Mouse (Mus musculus): Measurements from ENCODE around the gene Slfn3. TPM values are rescaled to one million over a fixed set of nuclear protein-coding genes. Genes with fewer than 3 reads are reported as not detected.
"Not testable (repeated sequence)": the region's sequence is repeated elsewhere in the genome, so short reads cannot be mapped to it uniquely, and the experiment has no call there.

The Slfn3 gene
- polyA plus RNA-seq, 1 experiment from 2014 or later = 0.18 TPM

DNA sequence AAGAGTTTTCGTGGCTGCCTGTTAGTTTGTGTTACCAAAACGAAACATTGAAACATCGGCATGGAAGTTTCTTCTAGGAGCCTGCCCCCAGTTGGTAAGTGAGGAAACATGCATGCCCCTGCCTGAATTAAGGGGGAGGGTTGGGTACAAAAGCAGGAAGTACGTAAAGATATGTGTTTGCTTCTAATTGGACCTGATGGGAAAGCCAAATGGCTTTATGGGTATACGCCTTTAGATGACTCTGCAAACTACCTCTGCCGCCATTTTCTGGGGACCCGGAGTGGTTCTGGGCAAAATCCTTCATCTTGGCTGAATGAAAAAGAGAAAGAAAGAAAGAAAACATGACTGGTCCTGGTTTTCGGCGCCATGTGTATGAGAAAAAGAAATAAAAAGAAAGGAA is 33.1 kb downstream of the Slfn3 start:
- Histone ChIP-seq H3K9me3 (ENCODE audit: control insufficient read depth, low read length) (no peaks in the 10 kb centered on the region), H3K36me3 (ENCODE audit: control insufficient read depth, insufficient read depth, low read length) (no peaks in the 10 kb centered on the region), H3K4me1 (ENCODE audit: control insufficient read depth, insufficient read depth, low read depth, low read length) (no peaks in the 10 kb centered on the region), H3K27ac (ENCODE audit: low read depth, low read length) (no peak overlapping the region), H3K4me2 (ENCODE audit: low read length) (no peak overlapping the region), H3K27me3 (replicated peaks; ENCODE audit: control insufficient read depth, insufficient read depth, low read length) (no peaks in the 10 kb centered on the region), H3K4me3 (ENCODE audit: low read length) (no peak overlapping the region), H3K9ac (ENCODE audit: low read depth, low read length) (no peak overlapping the region)
- no peak for ATAC-seq
- WGBS = 95% methylated on average over 9 of the region's 9 CpGs

DNA sequence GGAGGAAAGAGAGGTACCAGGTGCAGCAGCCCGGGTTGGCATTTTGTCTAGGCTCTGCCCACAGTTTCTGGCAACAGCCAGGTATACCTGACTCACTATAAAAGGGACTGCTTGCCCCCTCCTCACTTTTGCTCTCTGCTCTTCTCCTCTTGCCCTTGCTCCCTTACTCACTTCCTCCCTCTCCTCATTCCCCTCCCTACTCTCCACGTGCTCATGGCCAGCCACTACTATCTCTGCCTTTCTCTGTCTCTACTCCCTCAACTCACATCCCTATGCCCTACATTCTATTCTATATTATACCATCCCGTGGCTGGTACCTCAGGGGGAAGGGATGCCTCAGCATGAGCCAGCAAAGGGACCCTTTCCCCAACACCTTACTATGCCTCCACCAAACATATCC is 33.6 kb downstream of the Slfn3 start:
- no peaks in the 10 kb centered on the region for H3K27me3 ChIP-seq (replicated peaks; ENCODE audit: control insufficient read depth, insufficient read depth, low read length)
- no peak overlapping the region for H3K27ac ChIP-seq (ENCODE audit: low read depth, low read length)
- H3K9ac ChIP-seq (ENCODE audit: low read depth, low read length) = no peak overlapping the region
- no peaks in the 10 kb centered on the region for H3K36me3 ChIP-seq (ENCODE audit: control insufficient read depth, insufficient read depth, low read length)
- H3K4me1 ChIP-seq (ENCODE audit: control insufficient read depth, insufficient read depth, low read depth, low read length) = no peaks in the 10 kb centered on the region
- H3K4me2 ChIP-seq (ENCODE audit: low read length) = no peak overlapping the region
- H3K9me3 ChIP-seq (ENCODE audit: control insufficient read depth, low read length) = no peaks in the 10 kb centered on the region
- ATAC-seq = no peak
- no peak overlapping the region for H3K4me3 ChIP-seq (ENCODE audit: low read length)
- WGBS = 82% methylated on average over 3 of the region's 3 CpGs

DNA sequence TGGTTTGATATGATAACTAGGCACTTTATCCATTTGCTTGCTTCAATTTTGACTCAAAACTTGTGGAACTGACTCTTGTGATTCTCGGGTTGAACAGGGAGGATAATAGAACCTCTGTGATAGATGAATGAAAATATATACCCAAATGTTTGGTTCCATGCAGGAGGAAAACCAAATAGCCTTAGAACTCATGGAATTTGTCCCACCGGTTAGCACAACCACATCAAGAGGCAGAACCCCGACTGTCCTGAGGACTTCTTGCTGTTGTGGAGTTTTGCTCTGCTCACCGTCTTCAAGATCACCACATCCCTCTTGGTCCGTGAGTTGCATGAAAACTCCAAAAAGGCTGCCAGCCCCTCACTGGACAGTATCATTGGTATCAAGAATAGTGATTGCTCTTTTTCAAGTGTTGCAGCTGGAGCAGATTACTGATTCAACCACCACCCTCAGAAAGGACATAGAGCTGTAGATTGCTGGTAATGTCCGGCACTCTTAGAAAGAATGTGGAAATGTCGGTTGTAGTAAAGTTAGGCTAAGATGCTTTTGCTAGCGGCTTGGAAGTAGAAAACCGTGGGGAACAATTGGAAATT is 34.3 kb downstream of the Slfn3 start:
- 93% methylated on average over 9 of the region's 9 CpGs for WGBS
- ATAC-seq = no peak

DNA sequence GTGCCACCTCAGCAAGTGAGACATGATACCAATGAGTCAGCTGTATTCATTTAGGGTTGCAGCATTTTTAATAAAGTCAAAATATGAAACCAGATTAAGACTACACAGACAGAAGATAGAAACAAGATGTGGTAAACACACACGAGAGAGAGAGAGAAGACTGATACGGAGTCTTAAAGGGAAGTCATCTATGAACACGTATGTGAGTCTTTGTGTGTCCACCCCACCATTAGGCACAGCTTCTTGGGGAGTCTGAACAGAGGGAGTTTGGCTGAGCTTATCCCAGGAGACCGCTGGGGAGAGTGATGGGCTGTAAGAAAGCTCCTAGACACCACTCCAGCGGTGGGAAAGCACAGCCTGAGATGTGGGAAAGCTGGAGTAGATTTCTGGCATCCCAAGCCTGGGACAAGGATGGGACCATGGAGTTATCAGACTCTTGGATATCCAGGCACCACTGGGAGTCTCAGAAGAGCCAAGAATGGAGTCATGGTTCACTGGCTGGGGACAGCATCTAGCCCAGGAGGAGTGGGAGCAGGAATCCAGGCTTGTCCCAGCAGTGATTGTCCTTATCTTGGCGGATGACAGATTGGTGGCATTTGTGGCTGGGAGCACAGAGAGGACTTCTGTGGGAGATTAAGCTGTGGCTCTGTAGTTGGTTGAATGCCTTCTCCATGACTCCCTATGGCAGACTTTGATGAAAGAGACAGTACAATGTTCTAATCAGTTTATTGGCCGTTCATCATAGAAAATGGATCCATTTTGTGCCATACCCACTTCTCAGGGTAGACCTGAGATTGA is 37.0 kb downstream of the Slfn3 start:
- H3K4me1 ChIP-seq (ENCODE audit: control insufficient read depth, insufficient read depth, low read depth, low read length) = no peaks in the 10 kb centered on the region
- no peaks in the 10 kb centered on the region for H3K9me3 ChIP-seq (ENCODE audit: control insufficient read depth, low read length)
- H3K4me3 ChIP-seq (ENCODE audit: low read length) = no peak overlapping the region
- ATAC-seq = no peak
- no peak overlapping the region for H3K4me2 ChIP-seq (ENCODE audit: low read length)
- H3K9ac ChIP-seq (ENCODE audit: low read depth, low read length) = no peak overlapping the region
- H3K27ac ChIP-seq (ENCODE audit: low read depth, low read length) = no peak overlapping the region
- 85% methylated on average over 7 of the region's 7 CpGs for WGBS
- H3K36me3 ChIP-seq (ENCODE audit: control insufficient read depth, insufficient read depth, low read length) = no peaks in the 10 kb centered on the region
- H3K27me3 ChIP-seq (replicated peaks; ENCODE audit: control insufficient read depth, insufficient read depth, low read length) = no peaks in the 10 kb centered on the region

More for the DNA sequence above, 34.3 kb downstream of the Slfn3 start:
- H3K9ac ChIP-seq (ENCODE audit: low read depth, low read length) = no peak overlapping the region
- no peak overlapping the region for H3K27ac ChIP-seq (ENCODE audit: low read depth, low read length)
- H3K9me3 ChIP-seq (ENCODE audit: control insufficient read depth, low read length) = no peaks in the 10 kb centered on the region
- H3K4me2 ChIP-seq (ENCODE audit: low read length) = no peak overlapping the region
- H3K36me3 ChIP-seq (ENCODE audit: control insufficient read depth, insufficient read depth, low read length) = no peaks in the 10 kb centered on the region
- H3K4me1 ChIP-seq (ENCODE audit: control insufficient read depth, insufficient read depth, low read depth, low read length) = no peaks in the 10 kb centered on the region
- no peak overlapping the region for H3K4me3 ChIP-seq (ENCODE audit: low read length)
- no peaks in the 10 kb centered on the region for H3K27me3 ChIP-seq (replicated peaks; ENCODE audit: control insufficient read depth, insufficient read depth, low read length)

DNA sequence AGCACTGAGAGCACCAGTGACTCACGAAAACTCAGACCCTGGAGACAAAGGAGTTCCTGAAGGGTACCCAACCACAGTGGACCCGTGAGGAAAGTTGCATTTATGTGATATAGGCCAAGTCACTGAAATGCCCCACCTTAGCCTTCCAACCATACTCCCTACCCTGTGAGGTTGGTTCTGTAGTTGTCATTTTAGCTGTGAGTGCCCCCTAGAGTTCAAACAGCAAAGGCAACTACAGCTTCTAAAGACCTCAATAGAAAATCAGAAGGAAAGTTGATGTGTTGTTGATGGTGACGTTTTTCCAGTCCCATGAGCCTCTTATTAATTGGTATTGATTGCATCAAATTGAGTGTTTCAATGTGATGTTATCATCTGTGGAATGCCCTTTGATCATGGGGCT is 39.8 kb downstream of the Slfn3 start:
- Histone ChIP-seq H3K9ac (ENCODE audit: low read depth, low read length) (no peak overlapping the region), H3K27ac (ENCODE audit: low read depth, low read length) (no peak overlapping the region), H3K4me1 (ENCODE audit: control insufficient read depth, insufficient read depth, low read depth, low read length) (no peaks in the 10 kb centered on the region), H3K36me3 (ENCODE audit: control insufficient read depth, insufficient read depth, low read length) (no peaks in the 10 kb centered on the region), H3K4me2 (ENCODE audit: low read length) (no peak overlapping the region), H3K9me3 (ENCODE audit: control insufficient read depth, low read length) (no peaks in the 10 kb centered on the region), H3K27me3 (replicated peaks; ENCODE audit: control insufficient read depth, insufficient read depth, low read length) (no peaks in the 10 kb centered on the region), H3K4me3 (ENCODE audit: low read length) (no peak overlapping the region)
- WGBS = 68% methylated on average over 3 of the region's 3 CpGs
- ATAC-seq = no peak

DNA sequence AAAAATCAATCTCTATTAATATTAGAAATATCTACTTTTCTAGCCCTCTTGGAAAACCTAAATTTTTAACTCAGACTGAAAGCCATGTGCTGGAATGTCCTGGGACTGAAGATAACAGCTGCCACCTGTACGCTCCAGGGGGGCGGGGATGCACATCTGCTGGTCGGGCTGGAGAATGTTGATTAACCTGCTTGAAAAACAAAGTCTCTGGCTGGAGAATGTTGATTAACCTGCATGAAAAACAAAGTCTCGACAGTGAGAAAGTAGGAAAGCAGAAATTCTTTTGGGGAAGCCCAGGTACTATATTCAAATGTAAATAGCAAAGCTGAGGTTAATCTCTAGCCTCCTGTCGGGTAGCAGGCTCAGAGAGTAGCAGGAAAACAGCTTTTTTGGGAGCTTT is 42.5 kb downstream of the Slfn3 start:
- not testable (repeated sequence) for H3K9me3 ChIP-seq (ENCODE audit: control insufficient read depth, low read length); H3K4me2 ChIP-seq (ENCODE audit: low read length); H3K9ac ChIP-seq (ENCODE audit: low read depth, low read length); H3K4me1 ChIP-seq (ENCODE audit: control insufficient read depth, insufficient read depth, low read depth, low read length); ATAC-seq; H3K36me3 ChIP-seq (ENCODE audit: control insufficient read depth, insufficient read depth, low read length); H3K27me3 ChIP-seq (replicated peaks; ENCODE audit: control insufficient read depth, insufficient read depth, low read length); H3K27ac ChIP-seq (ENCODE audit: low read depth, low read length); H3K4me3 ChIP-seq (ENCODE audit: low read length)
- 51% methylated on average over 5 of the region's 5 CpGs for WGBS

DNA sequence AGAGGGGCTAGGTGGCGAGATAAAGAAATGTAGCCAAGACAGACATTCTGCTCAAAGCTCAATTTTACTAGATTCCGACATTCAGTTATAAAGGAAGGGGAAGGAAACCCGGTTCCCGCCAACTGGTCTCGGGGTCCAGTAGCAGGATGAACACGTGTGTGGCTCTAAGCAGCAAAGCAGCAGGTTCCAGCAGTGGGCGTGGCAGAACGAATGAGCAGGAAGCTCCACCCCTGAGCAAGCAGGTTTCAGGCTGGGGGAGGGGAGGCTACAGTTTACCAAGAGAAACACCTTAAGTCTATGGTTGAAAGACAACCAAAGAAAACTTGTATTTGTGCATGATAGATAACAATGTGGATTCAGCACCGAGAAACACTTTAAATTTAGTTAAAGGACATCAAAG is 46.3 kb downstream of the Slfn3 start:
- H3K4me3 ChIP-seq (ENCODE audit: low read length); H3K36me3 ChIP-seq (ENCODE audit: control insufficient read depth, insufficient read depth, low read length); H3K27ac ChIP-seq (ENCODE audit: low read depth, low read length); H3K9me3 ChIP-seq (ENCODE audit: control insufficient read depth, low read length); H3K9ac ChIP-seq (ENCODE audit: low read depth, low read length); H3K27me3 ChIP-seq (replicated peaks; ENCODE audit: control insufficient read depth, insufficient read depth, low read length); H3K4me1 ChIP-seq (ENCODE audit: control insufficient read depth, insufficient read depth, low read depth, low read length); ATAC-seq; H3K4me2 ChIP-seq (ENCODE audit: low read length): not testable (repeated sequence)
- 88% methylated on average over 9 of the region's 9 CpGs for WGBS

DNA sequence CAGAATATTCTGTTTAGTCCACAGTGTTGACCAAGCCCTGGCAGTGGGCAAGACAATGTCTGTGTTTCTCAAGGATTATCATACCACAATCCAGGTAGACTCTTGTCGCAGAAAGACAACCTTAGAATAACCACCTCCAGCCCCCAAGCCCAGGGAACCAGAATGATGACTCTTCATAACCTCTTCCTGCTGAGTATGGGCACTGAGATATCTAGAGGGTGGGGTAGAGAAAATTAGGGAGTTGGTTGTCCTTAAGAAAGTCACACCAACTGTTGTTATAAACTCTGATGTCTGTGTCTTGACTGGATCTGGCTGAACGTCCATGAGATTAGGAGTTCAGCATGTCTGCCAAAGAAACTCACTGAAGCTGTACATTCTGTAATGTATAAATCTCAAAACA is 47.3 kb downstream of the Slfn3 start:
- Histone ChIP-seq H3K4me3 (ENCODE audit: low read length) (no peak overlapping the region), H3K9ac (ENCODE audit: low read depth, low read length) (no peak overlapping the region), H3K4me1 (ENCODE audit: control insufficient read depth, insufficient read depth, low read depth, low read length) (no peaks in the 10 kb centered on the region), H3K27ac (ENCODE audit: low read depth, low read length) (no peak overlapping the region), H3K9me3 (ENCODE audit: control insufficient read depth, low read length) (no peaks in the 10 kb centered on the region), H3K27me3 (replicated peaks; ENCODE audit: control insufficient read depth, insufficient read depth, low read length) (no peaks in the 10 kb centered on the region), H3K4me2 (ENCODE audit: low read length) (no peak overlapping the region), H3K36me3 (ENCODE audit: control insufficient read depth, insufficient read depth, low read length) (no peaks in the 10 kb centered on the region)
- WGBS = 91% methylated on average over 2 of the region's 2 CpGs
- ATAC-seq = no peak

DNA sequence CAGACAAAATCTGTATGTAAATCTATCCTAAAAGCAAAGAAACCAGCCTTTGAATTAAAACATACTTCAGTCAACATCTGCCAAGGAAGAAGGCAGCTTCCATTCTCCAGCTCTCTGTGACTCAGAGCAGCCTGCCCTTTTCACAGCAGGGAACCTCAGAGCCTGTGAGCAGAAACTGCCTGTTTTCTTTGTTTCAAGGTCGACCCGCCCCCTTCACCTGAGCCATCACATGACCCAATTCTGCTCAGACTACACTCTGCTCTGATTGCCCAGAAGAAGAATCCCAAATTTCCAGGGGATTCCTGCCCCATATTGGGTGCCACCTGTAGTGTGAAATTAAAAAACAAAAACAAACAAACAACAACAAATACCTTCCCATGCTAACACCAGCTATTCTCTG is 48.7 kb downstream of the Slfn3 start:
- no peak overlapping the region for H3K27ac ChIP-seq (ENCODE audit: low read depth, low read length)
- no peaks in the 10 kb centered on the region for H3K9me3 ChIP-seq (ENCODE audit: control insufficient read depth, low read length)
- no peak for ATAC-seq
- no peak overlapping the region for H3K4me2 ChIP-seq (ENCODE audit: low read length)
- no peaks in the 10 kb centered on the region for H3K4me1 ChIP-seq (ENCODE audit: control insufficient read depth, insufficient read depth, low read depth, low read length)
- H3K4me3 ChIP-seq (ENCODE audit: low read length) = no peak overlapping the region
- H3K36me3 ChIP-seq (ENCODE audit: control insufficient read depth, insufficient read depth, low read length) = no peaks in the 10 kb centered on the region
- no peaks in the 10 kb centered on the region for H3K27me3 ChIP-seq (replicated peaks; ENCODE audit: control insufficient read depth, insufficient read depth, low read length)
- WGBS = 20% methylated on average over 2 of the region's 2 CpGs
- no peak overlapping the region for H3K9ac ChIP-seq (ENCODE audit: low read depth, low read length)
